Mouse (Mus musculus) liver, postnatal 0 days (tissue): ENCODE results near the gene St8sia2.

Experiments
- CTCF ChIP-seq: sonication (generic); IDR thresholded peaks from 2 replicates; pipeline ENCODE4 v1.5.1; 2016; ENCODE audit warnings: antibody characterized with exemption, low read depth
- EP300 ChIP-seq: IDR thresholded peaks from 2 replicates; pipeline ENCODE4 v1.6.1; 2016; ENCODE audit warnings: antibody characterized with exemption, low read depth, mild to moderate bottlenecking

- TF ChIP-seq CTCF (no peak), EP300 (no peak)
Observed at GRCm38 (mm10) chr7:73910843-73911242, 102.6 kb downstream of the St8sia2 start.
